Mouse (Mus musculus) erythroblast, embryonic 14.5 days (primary cell): Measurements from ENCODE around the gene Pold1.

Experiments used
- GATA1 ChIP-seq: IDR thresholded peaks from 2 replicates; pipeline ENCODE4 v1.6.1; 2012; ENCODE audit warnings: low read length, inconsistent platforms, mixed read lengths
- TAL1 ChIP-seq: IDR thresholded peaks from 3 replicates; pipeline ENCODE4 v1.6.1; 2012; ENCODE audit warnings: low read length, inconsistent platforms, mixed read lengths

DNA sequence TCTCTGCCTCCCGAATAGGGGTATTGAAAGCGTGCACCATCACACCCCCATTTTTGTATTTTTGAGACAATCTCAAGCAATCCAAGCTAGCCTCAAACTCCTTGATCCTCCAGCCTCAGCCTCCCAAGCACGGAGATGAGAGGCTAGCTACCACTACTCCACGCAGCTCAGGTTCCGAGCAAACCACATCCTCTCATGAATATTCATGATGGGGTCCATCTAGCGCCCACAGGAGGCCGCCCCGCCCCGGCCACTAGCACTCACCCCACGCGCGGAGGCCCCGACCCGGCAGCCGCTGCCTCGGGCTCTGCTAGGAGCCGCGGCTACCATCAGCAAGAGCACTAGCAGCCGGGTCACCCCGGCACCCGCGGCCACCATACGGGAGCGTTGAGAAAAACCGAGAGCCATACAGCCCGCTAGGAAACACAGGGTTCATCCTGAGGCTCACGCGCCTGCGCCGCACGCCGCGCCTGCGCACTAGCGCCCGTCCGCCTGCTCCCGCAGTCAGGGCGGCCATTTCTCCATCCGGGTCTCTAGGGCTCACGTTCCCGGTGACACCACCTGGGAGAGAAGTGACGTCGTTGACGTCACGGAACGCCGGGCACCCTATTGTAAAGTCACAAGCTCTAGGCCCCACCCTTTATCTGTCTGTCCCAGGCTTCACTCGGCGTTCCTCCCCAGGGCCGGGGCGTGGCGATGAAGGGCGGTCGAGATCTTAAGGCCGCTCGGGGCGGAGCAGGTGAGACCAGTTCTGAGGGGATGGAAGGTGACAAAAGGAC lies 52.5 kb downstream of the Pold1 start, which contains the start of the genes Emc10 and Fam71e1:
- TF ChIP-seq TAL1 (peak; percentile 66), GATA1 (no peak)
